ENCODE assay signal across 13 mouse cellular contexts in the genomic region with DNA sequence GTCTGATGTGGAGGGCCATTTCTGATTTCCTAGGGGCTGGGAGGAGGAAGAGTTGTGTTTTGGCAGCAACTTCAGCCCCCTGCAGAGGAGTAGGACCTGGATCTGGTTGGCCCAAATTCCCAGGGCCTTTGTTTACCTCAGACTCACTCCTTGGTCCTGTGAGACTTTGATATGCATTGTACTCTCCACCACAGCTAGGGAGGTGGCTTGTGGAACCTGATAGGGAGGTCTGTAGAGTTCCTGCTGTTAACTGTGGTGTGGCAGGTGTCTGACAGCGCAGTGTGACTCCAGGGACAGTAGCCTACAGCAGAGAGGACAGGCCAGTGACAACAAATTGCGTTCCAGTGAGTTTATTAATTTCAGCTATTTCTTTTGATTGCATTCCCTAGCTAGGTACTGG. TPM values are rescaled to one million over a fixed set of nuclear protein-coding genes. Genes with fewer than 3 reads are reported as not detected.
DNase-seq lines count a peak whose midpoint lies in the region; ATAC-seq and TF ChIP-seq lines count a peak whose summit lies in the region.
"Had no signal": no experiment of that assay in that cellular context is flagged by ENCODE, and none has a peak within 500 bp of the region (broad histone marks: within the 10 kb centered on the region; RNA-seq: fewer than 3 reads in every experiment).

No protein-coding gene starts in this region.

- H3K27ac ChIP-seq in hindbrain, embryonic 12.5 days, result no peak overlapping the region
- H3K27ac ChIP-seq in hindbrain, embryonic 10.5 days, result no peak overlapping the region
- no peak overlapping the region for H3K27ac ChIP-seq in ES-Bruce4 (ENCODE audit: insufficient read depth, low read length)
- 0 out of 2 replicates have a peak overlapping the region, but pooled peaks have one; percentile 85 for H3K27ac ChIP-seq in brown adipose tissue, adult 24 weeks (replicated peaks; ENCODE audit: low read depth, low read length)
- H3K27ac ChIP-seq in liver, embryonic 15.5 days (replicated peaks), result peak overlapping the region; percentile 88
- no peak overlapping the region for H3K27ac ChIP-seq in thymus, adult 2 months (ENCODE audit: control insufficient read depth, insufficient read depth, low read length)
- H3K27ac ChIP-seq: embryonic facial prominence, embryonic 15.5 days had no signal

- H3K4me2 ChIP-seq in hindbrain, embryonic 12.5 days (replicated peaks), result peak overlapping the region; percentile 80; the same call in 1 of the 2 replicates
- H3K4me2 ChIP-seq in liver, embryonic 15.5 days, result peak overlapping the region; percentile 99
- H3K4me2 ChIP-seq: embryonic facial prominence, embryonic 15.5 days had no signal

- no peak overlapping the region for H3K4me3 ChIP-seq in hindbrain, embryonic 12.5 days
- no peak overlapping the region for H3K4me3 ChIP-seq in hindbrain, embryonic 10.5 days
- H3K4me3 ChIP-seq in ES-Bruce4 (ENCODE audit: low read depth, low read length), result no peak overlapping the region
- 0 out of 2 replicates have a peak overlapping the region, but pooled peaks have one; percentile 16 for H3K4me3 ChIP-seq in brown adipose tissue, adult 24 weeks (ENCODE audit: insufficient read depth, low read depth, low read length)
- no peak overlapping the region; the same call in 1 of the 2 replicates for H3K4me3 ChIP-seq in liver, embryonic 15.5 days (replicated peaks)
- H3K4me3 ChIP-seq in thymus, adult 2 months (ENCODE audit: control insufficient read depth, insufficient read depth, low read length), result no peak overlapping the region
- H3K4me3 ChIP-seq: embryonic facial prominence, embryonic 15.5 days had no signal

- WGBS in hindbrain, embryonic 12.5 days, result 34% methylated on average over 2 of the region's 2 CpGs
- WGBS in hindbrain, embryonic 10.5 days, result 26% methylated on average over 2 of the region's 2 CpGs
- 17% methylated on average over 2 of the region's 2 CpGs for WGBS in liver, embryonic 15.5 days (ENCODE audit: insufficient replicate concordance)
- 96% methylated on average over 2 of the region's 2 CpGs for WGBS in thymus, adult 2 months

- DNase-seq in hindbrain, embryonic 10.5 days (ENCODE audit: low spot score), result no peak
- no peak for DNase-seq in thymus, adult 2 months
- no peak for DNase-seq in MN1 (ENCODE audit: low spot score)
- DNase-seq in left cerebral cortex, postnatal 36 days (ENCODE audit: low spot score in 2 of 2), result no peak
- DNase-seq: cerebellum, adult 11-12 months; heart, postnatal 14 days; kidney, postnatal 14 days had no signal

- H3K9me3 ChIP-seq in hindbrain, embryonic 12.5 days (replicated peaks), result no peaks in the 10 kb centered on the region
- no peaks in the 10 kb centered on the region for H3K9me3 ChIP-seq in hindbrain, embryonic 10.5 days
- H3K9me3 ChIP-seq in ES-Bruce4 (replicated peaks; ENCODE audit: control insufficient read depth, insufficient read depth, low read length, poor library complexity, severe bottlenecking), result no peaks in the 10 kb centered on the region
- H3K9me3 ChIP-seq in liver, embryonic 15.5 days (replicated peaks), result no peaks in the 10 kb centered on the region
- H3K9me3 ChIP-seq: embryonic facial prominence, embryonic 15.5 days had no signal

- no peak for TF ChIP-seq POLR2A in ES-Bruce4 (IDR thresholded peaks at IDR 0.05; ENCODE audit: insufficient read depth, low read length)
- no peak for TF ChIP-seq POLR2A in thymus, adult 2 months (IDR thresholded peaks at IDR 0.05; ENCODE audit: control insufficient read depth, extremely low read depth, insufficient read depth, low read length, poor library complexity)

- ATAC-seq in hindbrain, embryonic 12.5 days (ENCODE audit: low FRiP score), result no peak
- ATAC-seq in liver, embryonic 15.5 days (ENCODE audit: insufficient read depth), result peak; percentile 56
- ATAC-seq: CD4-positive, CD25-positive, alpha-beta regulatory T cell, adult 4 months had no signal

- intact Hi-C loops in left cerebral cortex, postnatal 36 days (cut with DNase I), result no loop called here

- H3K4me1 ChIP-seq in hindbrain, embryonic 12.5 days, result peaks cover 29% of the 10 kb centered on the region
- peaks cover 34% of the 10 kb centered on the region for H3K4me1 ChIP-seq in hindbrain, embryonic 10.5 days (replicated peaks)
- H3K4me1 ChIP-seq in ES-Bruce4 (ENCODE audit: control insufficient read depth, insufficient read depth, low read length), result peaks cover 3% of the 10 kb centered on the region
- peaks cover 5% of the 10 kb centered on the region; the same call in 1 of the 2 replicates for H3K4me1 ChIP-seq in brown adipose tissue, adult 24 weeks (ENCODE audit: control insufficient read depth, insufficient read depth, insufficient read length, low read length)
- peaks cover 51% of the 10 kb centered on the region for H3K4me1 ChIP-seq in liver, embryonic 15.5 days (replicated peaks)
- peaks cover 9% of the 10 kb centered on the region for H3K4me1 ChIP-seq in thymus, adult 2 months (replicated peaks; ENCODE audit: control insufficient read depth, insufficient read depth, low read length)

- TF ChIP-seq EP300 in ES-Bruce4 (IDR thresholded peaks at IDR 0.05; ENCODE audit: insufficient read depth, low read depth, low read length), result 0 out of 2 replicates have a peak, but pooled peaks have one; percentile 11

- peaks cover 4% of the 10 kb centered on the region for H3K36me3 ChIP-seq in hindbrain, embryonic 12.5 days
- peaks cover 11% of the 10 kb centered on the region for H3K36me3 ChIP-seq in hindbrain, embryonic 10.5 days
- H3K36me3 ChIP-seq in ES-Bruce4 (ENCODE audit: control insufficient read depth, insufficient read depth, low read length, poor library complexity, severe bottlenecking), result no peaks in the 10 kb centered on the region; the same call in 1 of the 2 replicates
- peaks cover 3% of the 10 kb centered on the region; the same call in 1 of the 2 replicates for H3K36me3 ChIP-seq in liver, embryonic 15.5 days (replicated peaks)
- H3K36me3 ChIP-seq in thymus, adult 2 months (ENCODE audit: control insufficient read depth, insufficient read depth, low read length), result no peaks in the 10 kb centered on the region
- H3K36me3 ChIP-seq: embryonic facial prominence, embryonic 15.5 days had no signal

- TF ChIP-seq CTCF in ES-Bruce4 (IDR thresholded peaks at IDR 0.05; ENCODE audit: low read depth, low read length), result no peak
- TF ChIP-seq CTCF in thymus, adult 2 months (IDR thresholded peaks at IDR 0.05; ENCODE audit: borderline replicate concordance, control insufficient read depth, extremely low read depth, insufficient read depth, low read length, poor library complexity), result no peak

- H3K27me3 ChIP-seq in hindbrain, embryonic 12.5 days, result no peaks in the 10 kb centered on the region
- no peaks in the 10 kb centered on the region for H3K27me3 ChIP-seq in hindbrain, embryonic 10.5 days (ENCODE audit: insufficient read depth, poor library complexity, severe bottlenecking)
- H3K27me3 ChIP-seq in ES-Bruce4 (ENCODE audit: control insufficient read depth, insufficient read depth, low read length, poor library complexity, severe bottlenecking), result no peaks in the 10 kb centered on the region
- no peaks in the 10 kb centered on the region for H3K27me3 ChIP-seq in liver, embryonic 15.5 days
- peaks cover 10% of the 10 kb centered on the region; the same call in 1 of the 2 replicates for H3K27me3 ChIP-seq in thymus, adult 2 months (ENCODE audit: control insufficient read depth, insufficient read depth, low read length)
- H3K27me3 ChIP-seq: embryonic facial prominence, embryonic 15.5 days had no signal

- no peak overlapping the region for H3K9ac ChIP-seq in hindbrain, embryonic 12.5 days
- no peak overlapping the region for H3K9ac ChIP-seq in ES-Bruce4 (ENCODE audit: low read depth, poor library complexity, severe bottlenecking)
- peak overlapping the region; percentile 2; the same call in 1 of the 2 replicates for H3K9ac ChIP-seq in liver, embryonic 15.5 days
- H3K9ac ChIP-seq: embryonic facial prominence, embryonic 15.5 days had no signal

RNA-seq across cellular contexts. Expression of a gene that starts 2.9 kb away (rescaled TPM):
- polyA plus RNA-seq in hindbrain, embryonic 12.5 days (2016; fragmentation: Nextera tagmentation; extraction: Ambion mirVana), result 9.4 TPM in 2 replicates
- polyA plus RNA-seq in hindbrain, embryonic 10.5 days (2016; fragmentation: Nextera tagmentation; extraction: Ambion mirVana), result 6.9 and 7.7 TPM in 2 replicates
- polyA plus RNA-seq in ES-Bruce4 (2011; ENCODE audit: insufficient read depth, insufficient read length, low read depth, missing spikeins), result 18.4 and 22.3 TPM in 2 replicates
- polyA plus RNA-seq in brown adipose tissue, adult 24 weeks (2012; ENCODE audit: insufficient read depth, insufficient read length, missing spikeins), result 6.1 and 11.2 TPM in 2 replicates
- 2.2 and 2.5 TPM in 2 replicates for polyA plus RNA-seq in liver, embryonic 15.5 days (2015; fragmentation: Nextera tagmentation; extraction: Ambion mirVana)
- 4.4 and 4.7 TPM in 2 replicates for polyA plus RNA-seq in thymus, adult 2 months (2012; rRNA removed)
- 10 to 100 TPM; 15.7 to 24.8 TPM for total RNA-seq in left cerebral cortex, postnatal 36 days (2021)

RNA-seq across cellular contexts. Expression of a gene that starts 21.2 kb away (rescaled TPM):
- 299 and 327 TPM in 2 replicates for polyA plus RNA-seq in hindbrain, embryonic 12.5 days (2016; fragmentation: Nextera tagmentation; extraction: Ambion mirVana)
- 419 and 433 TPM in 2 replicates for polyA plus RNA-seq in hindbrain, embryonic 10.5 days (2016; fragmentation: Nextera tagmentation; extraction: Ambion mirVana)
- polyA plus RNA-seq in ES-Bruce4 (2011; ENCODE audit: insufficient read depth, insufficient read length, low read depth, missing spikeins), result 266 and 268 TPM in 2 replicates
- 50.9 and 79.9 TPM in 2 replicates for polyA plus RNA-seq in brown adipose tissue, adult 24 weeks (2012; ENCODE audit: insufficient read depth, insufficient read length, missing spikeins)
- 115 and 125 TPM in 2 replicates for polyA plus RNA-seq in liver, embryonic 15.5 days (2015; fragmentation: Nextera tagmentation; extraction: Ambion mirVana)
- 192 and 207 TPM in 2 replicates for polyA plus RNA-seq in thymus, adult 2 months (2012; rRNA removed)
- 10 to 100 TPM; 49.7 to 53.0 TPM for total RNA-seq in left cerebral cortex, postnatal 36 days (2021)

RNA-seq across cellular contexts. Expression of a gene that starts 38.7 kb away (rescaled TPM):
- 11.8 and 13.7 TPM in 2 replicates for polyA plus RNA-seq in hindbrain, embryonic 12.5 days (2016; fragmentation: Nextera tagmentation; extraction: Ambion mirVana)
- polyA plus RNA-seq in hindbrain, embryonic 10.5 days (2016; fragmentation: Nextera tagmentation; extraction: Ambion mirVana), result 10.7 and 13.0 TPM in 2 replicates
- 90.6 and 95.0 TPM in 2 replicates for polyA plus RNA-seq in ES-Bruce4 (2011; ENCODE audit: insufficient read depth, insufficient read length, low read depth, missing spikeins)
- polyA plus RNA-seq in brown adipose tissue, adult 24 weeks (2012; ENCODE audit: insufficient read depth, insufficient read length, missing spikeins), result 62.2 and 89.1 TPM in 2 replicates
- 13.3 and 18.2 TPM in 2 replicates for polyA plus RNA-seq in liver, embryonic 15.5 days (2015; fragmentation: Nextera tagmentation; extraction: Ambion mirVana)
- polyA plus RNA-seq in thymus, adult 2 months (2012; rRNA removed), result 97.5 and 104 TPM in 2 replicates
- total RNA-seq in left cerebral cortex, postnatal 36 days (2021), result 100 to 1,000 TPM; 205 to 222 TPM

RNA-seq across cellular contexts. Expression of a gene that starts 50.0 kb away (rescaled TPM):
- 86.0 and 91.5 TPM in 2 replicates for polyA plus RNA-seq in hindbrain, embryonic 12.5 days (2016; fragmentation: Nextera tagmentation; extraction: Ambion mirVana)
- 25.0 and 62.0 TPM in 2 replicates for polyA plus RNA-seq in hindbrain, embryonic 10.5 days (2016; fragmentation: Nextera tagmentation; extraction: Ambion mirVana)
- polyA plus RNA-seq in ES-Bruce4 (2011; ENCODE audit: insufficient read depth, insufficient read length, low read depth, missing spikeins), result 20.9 and 23.7 TPM in 2 replicates
- polyA plus RNA-seq in brown adipose tissue, adult 24 weeks (2012; ENCODE audit: insufficient read depth, insufficient read length, missing spikeins), result 14.0 and 18.0 TPM in 2 replicates
- polyA plus RNA-seq in liver, embryonic 15.5 days (2015; fragmentation: Nextera tagmentation; extraction: Ambion mirVana), result 3.4 and 4.3 TPM in 2 replicates
- 103 and 109 TPM in 2 replicates for polyA plus RNA-seq in thymus, adult 2 months (2012; rRNA removed)
- total RNA-seq in left cerebral cortex, postnatal 36 days (2021), result 10 to 100 TPM; 34.5 to 42.3 TPM

RNA-seq across cellular contexts. Expression of a gene that starts 50.5 kb away (rescaled TPM):
- polyA plus RNA-seq in hindbrain, embryonic 12.5 days (2016; fragmentation: Nextera tagmentation; extraction: Ambion mirVana), result 89.7 and 96.9 TPM in 2 replicates
- polyA plus RNA-seq in hindbrain, embryonic 10.5 days (2016; fragmentation: Nextera tagmentation; extraction: Ambion mirVana), result 81.0 and 90.4 TPM in 2 replicates
- polyA plus RNA-seq in ES-Bruce4 (2011; ENCODE audit: insufficient read depth, insufficient read length, low read depth, missing spikeins), result 37.5 and 40.6 TPM in 2 replicates
- 22.7 and 28.8 TPM in 2 replicates for polyA plus RNA-seq in brown adipose tissue, adult 24 weeks (2012; ENCODE audit: insufficient read depth, insufficient read length, missing spikeins)
- 21.6 and 22.2 TPM in 2 replicates for polyA plus RNA-seq in liver, embryonic 15.5 days (2015; fragmentation: Nextera tagmentation; extraction: Ambion mirVana)
- polyA plus RNA-seq in thymus, adult 2 months (2012; rRNA removed), result 12.5 and 13.6 TPM in 2 replicates
- total RNA-seq in left cerebral cortex, postnatal 36 days (2021), result 10 to 100 TPM; 47.2 to 47.7 TPM

Comparison
In these comparisons a context has a peak if more than half of its experiments do, and no peak if none do; other contexts are left out.
1. H3K27ac ChIP-seq: peak in brown adipose tissue, adult 24 weeks (single experiment) and liver, embryonic 15.5 days (single experiment); none in hindbrain, embryonic 12.5 days (single experiment), hindbrain, embryonic 10.5 days (single experiment), ES-Bruce4 (single experiment) and thymus, adult 2 months (single experiment).